Mouse (Mus musculus) stomach, embryonic 15.5 days (tissue): ENCODE data around the gene Zkscan2. TPM values are rescaled to one million over a fixed set of nuclear protein-coding genes. Genes with fewer than 3 reads are reported as not detected.

Source experiments
- ATAC-seq: fragments of 200-750 bp; cut with Nextera tagmentation; 2 replicates; pipeline ENCODE4 v1.8.0; 2017; ENCODE audit warnings: low read depth, moderate number of reproducible peaks, moderate TSS enrichment; ENCODE audit not compliant: insufficient read depth, low FRiP score
- H3K27ac ChIP-seq: fragments of 300-500 bp; sonication (generic); 2 replicates; pipeline ENCODE4 v1.5.1; 2015; ENCODE audit warnings: mild to moderate bottlenecking, inconsistent platforms
- H3K27me3 ChIP-seq: fragments of 300-500 bp; sonication (generic); replicated peaks from 2 replicates; pipeline ENCODE4 v1.6.1; 2015; ENCODE audit warnings: inconsistent platforms
- H3K36me3 ChIP-seq: fragments of 300-500 bp; sonication (generic); 2 replicates; pipeline ENCODE4 v1.6.1; 2015; ENCODE audit warnings: inconsistent platforms
- H3K4me1 ChIP-seq: fragments of 300-500 bp; sonication (generic); 2 replicates; pipeline ENCODE4 v1.6.1; 2015; ENCODE audit warnings: inconsistent platforms
- H3K4me2 ChIP-seq: fragments of 300-500 bp; sonication (generic); 2 replicates; pipeline ENCODE4 v1.6.1; 2015; ENCODE audit warnings: mild to moderate bottlenecking, inconsistent platforms
- H3K4me3 ChIP-seq: fragments of 300-500 bp; sonication (generic); replicated peaks from 2 replicates; pipeline ENCODE4 v1.5.1; 2015; ENCODE audit warnings: inconsistent platforms
- H3K9ac ChIP-seq: fragments of 300-500 bp; sonication (generic); 2 replicates; pipeline ENCODE4 v1.6.1; 2015; ENCODE audit warnings: inconsistent platforms
- H3K9me3 ChIP-seq: fragments of 300-500 bp; sonication (generic); 2 replicates; pipeline ENCODE4 v1.6.1; 2016; ENCODE audit warnings: inconsistent platforms
- WGBS: fragments of 180-500 bp; shearing (Covaris S2); methylation state at CpG from one replicate; pipeline ENCODE4 v1.1.7; 2015; 5-methylcytosine and 5-hydroxymethylcytosine counted together
- polyA plus RNA-seq: library from polyadenylated mRNA; unstranded; fragments of >200 nt; fragmentation: Nextera tagmentation; extraction: Ambion mirVana; gene quantifications from 2 replicates; pipeline ENCODE4 v1.2.1, GENCODE M21; 2015

Gene Zkscan2
- polyA plus RNA-seq, 1 experiment from 2014 or later: 2.3 TPM

- Histone ChIP-seq H3K27ac (no peak overlapping the region), H3K36me3 (no peaks in the 10 kb centered on the region), H3K4me3 (no peak overlapping the region), H3K27me3 (no peaks in the 10 kb centered on the region), H3K9ac (no peak overlapping the region), H3K9me3 (no peaks in the 10 kb centered on the region), H3K4me1 (no peaks in the 10 kb centered on the region), H3K4me2 (no peak overlapping the region)
- ATAC-seq: peak; percentile 78; the same call in 1 of the 2 replicates
- WGBS: 57% methylated on average over 8 of the region's 8 CpGs
Measured at GRCm38 (mm10) chr7:123429624-123430410, 70.4 kb downstream of the Zkscan2 start.

Other genes starting within 250 kb of the Zkscan2 start
- gene Lcmt1, start 130.7 kb downstream of the Zkscan2 start, polyA plus RNA-seq: 43.3 and 45.7 TPM in 2 replicates
- 16.2 and 19.9 TPM in 2 replicates for gene Arhgap17, start 130.5 kb downstream of the Zkscan2 start, polyA plus RNA-seq
- gene Aqp8, start 38.2 kb downstream of the Zkscan2 start, polyA plus RNA-seq: 27.3 and 35.6 TPM in 2 replicates